Mouse (Mus musculus) midbrain, embryonic 12.5 days (tissue): Measurements from ENCODE around the gene Mettl9. TPM values are rescaled to one million over a fixed set of nuclear protein-coding genes. Genes with fewer than 3 reads are reported as not detected.

ENCODE experiments used
- polyA plus RNA-seq: library from polyadenylated mRNA; unstranded; fragments of >200 nt; fragmentation: Nextera tagmentation; extraction: Ambion mirVana; gene quantifications from 2 replicates; pipeline ENCODE4 v1.2.1, GENCODE M21; 2016

The Mettl9 gene
- polyA plus RNA-seq, 1 experiment from 2014 or later, result 243 TPM

Other genes with a start within 250 kb of the Mettl9 start
- not detected in 2 replicates for gene Gm5737, start 222.1 kb upstream of the Mettl9 start, polyA plus RNA-seq
- 27.9 and 29.6 TPM in 2 replicates for gene Eef2k, start 191.6 kb upstream of the Mettl9 start, polyA plus RNA-seq
- 31.4 and 33.2 TPM in 2 replicates for gene Polr3e, start 116.7 kb upstream of the Mettl9 start, polyA plus RNA-seq
- gene Cdr2, start 52.1 kb upstream of the Mettl9 start, polyA plus RNA-seq, result 17.2 and 18.9 TPM in 2 replicates
- 0.29 and 0.51 TPM in 2 replicates for gene Mfsd13b, start 51.9 kb upstream of the Mettl9 start, polyA plus RNA-seq
- 1.0 and 1.4 TPM in 2 replicates for gene Igsf6, start 40.1 kb downstream of the Mettl9 start, polyA plus RNA-seq
- 0.05 and 0.34 TPM in 2 replicates for gene Otoa, start 47.2 kb downstream of the Mettl9 start, polyA plus RNA-seq